Mouse (Mus musculus): ENCODE results near the gene Slc25a1.

Gene Slc25a1

DNA sequence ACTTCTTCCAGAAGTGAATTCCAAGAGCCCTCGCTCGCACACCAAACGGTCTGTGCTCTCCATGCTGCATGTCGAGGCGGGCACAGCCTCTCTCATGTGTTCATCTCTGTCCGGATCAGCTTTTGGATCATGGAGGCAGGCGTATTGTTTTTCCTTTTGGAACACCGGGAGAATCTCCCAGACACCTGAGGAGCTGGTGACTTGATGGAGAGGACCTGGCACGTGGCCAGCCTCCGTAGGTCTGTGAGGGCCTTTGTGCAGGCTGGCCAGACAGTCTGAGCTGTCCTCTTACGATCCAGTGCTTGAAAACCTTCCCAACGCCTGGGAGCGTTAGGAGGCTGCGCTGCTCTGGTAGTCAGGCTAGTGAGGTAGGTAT is 5.9 kb downstream of the Slc25a1 start:
- in situ Hi-C loops (cut with MboI, MseI), result no loop called here

DNA sequence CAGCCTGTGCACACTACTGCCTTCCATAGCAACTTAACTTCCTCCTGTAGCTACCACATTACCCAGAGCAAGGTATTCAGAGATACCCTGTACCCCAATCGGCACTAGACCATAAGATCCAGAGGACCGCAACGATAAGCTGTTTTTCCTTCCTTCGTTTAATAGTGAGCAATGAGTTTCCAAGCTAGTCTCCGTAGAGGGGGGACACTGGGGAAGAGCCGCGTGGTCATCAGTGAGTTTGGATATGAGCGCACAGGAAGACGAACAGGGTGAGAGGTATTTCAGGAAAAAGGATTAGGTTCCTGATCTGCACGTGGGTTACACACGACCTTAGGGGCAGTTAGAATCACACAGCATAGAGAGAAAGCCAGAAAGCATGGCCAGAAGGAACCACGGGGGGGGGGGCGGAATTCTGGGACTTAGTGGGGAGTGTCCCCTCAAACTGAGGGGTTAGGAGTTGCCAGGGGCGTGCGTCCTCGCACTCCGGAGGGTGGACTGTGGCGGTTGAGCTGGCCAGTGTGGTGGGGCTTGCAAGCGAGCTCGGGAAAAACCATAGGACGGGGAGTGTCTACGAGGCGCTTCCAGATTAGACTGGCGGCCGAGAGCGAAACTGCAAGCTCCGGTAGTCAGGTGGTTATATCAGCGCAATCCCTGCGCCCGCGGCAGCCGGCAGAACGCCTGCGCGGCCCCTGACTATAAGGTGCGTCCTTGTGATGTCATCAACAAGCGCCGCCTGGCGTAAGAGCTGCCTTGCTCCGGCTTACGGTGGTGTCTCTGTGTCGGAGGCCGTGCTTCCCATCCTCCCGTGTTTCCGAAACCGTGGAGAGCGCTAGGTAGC is 6.5 kb downstream of the Slc25a1 start:
- in situ Hi-C loops (cut with MboI, MseI), result no loop called here

DNA sequence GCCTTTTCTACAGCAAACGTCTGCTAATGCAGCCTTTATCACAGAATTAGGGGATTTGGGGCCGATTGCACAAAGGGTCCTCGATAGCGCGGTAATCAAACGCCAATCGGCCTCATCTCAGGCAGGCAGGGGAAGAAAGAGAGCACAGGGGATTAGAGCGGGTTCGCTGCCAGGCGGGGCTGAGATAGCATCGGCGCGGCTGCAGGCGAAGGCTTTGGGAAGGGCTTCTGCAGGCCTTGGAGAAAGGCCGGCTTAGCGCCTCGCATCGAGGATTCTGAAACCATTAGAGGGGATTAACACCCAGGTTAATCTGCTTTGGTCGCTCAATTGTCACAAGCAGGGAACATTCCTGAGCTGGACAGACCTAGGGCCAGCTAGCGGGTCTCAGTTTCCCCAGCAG is 7.4 kb downstream of the Slc25a1 start:
- in situ Hi-C loops (cut with MboI, MseI), result no loop called here

DNA sequence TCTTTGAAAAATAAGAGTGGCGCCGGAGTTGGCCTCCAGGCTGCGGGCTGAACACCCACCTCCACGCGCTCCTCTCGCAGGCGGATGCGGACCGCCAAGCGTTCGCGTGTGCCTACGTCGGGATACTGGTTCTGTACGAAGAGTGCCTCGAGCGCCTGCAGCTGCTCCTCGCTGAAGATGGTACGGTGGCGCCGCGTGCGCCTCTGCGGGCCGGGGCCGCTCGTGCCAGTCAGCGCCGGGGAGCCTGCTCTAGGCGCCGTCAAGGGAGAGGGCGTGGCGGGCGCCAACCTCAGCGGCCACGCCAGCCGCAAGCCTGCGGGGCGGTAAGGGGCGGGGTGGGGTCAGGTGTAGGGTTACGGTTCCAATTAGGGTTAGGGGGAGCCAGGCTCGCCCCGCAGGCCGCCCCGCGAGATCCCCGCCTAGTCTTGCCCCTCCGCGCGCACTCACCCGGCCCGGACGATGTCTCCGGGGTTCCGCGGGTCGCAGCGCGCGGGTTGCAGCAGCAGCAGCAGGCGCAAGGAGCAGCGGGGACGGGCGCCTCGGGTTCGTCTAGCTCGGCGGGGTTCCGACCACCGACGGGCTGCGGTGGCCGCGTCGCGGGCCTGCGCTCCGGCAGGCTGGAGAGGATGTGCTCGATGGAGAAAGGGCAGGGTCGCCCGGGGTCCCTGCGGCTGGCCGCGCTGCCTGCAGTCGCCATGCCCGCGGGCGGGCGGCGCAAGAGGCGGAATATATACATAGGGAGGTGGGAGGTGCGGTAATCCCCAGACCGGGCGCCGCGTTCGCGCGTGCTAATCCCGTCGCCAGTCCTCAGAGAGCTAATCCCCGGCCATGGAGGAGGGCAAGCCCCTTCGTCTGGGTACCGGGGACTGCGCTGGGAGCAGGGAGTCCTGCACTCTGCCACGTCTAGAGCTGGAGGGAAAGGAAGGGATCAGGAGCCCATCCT is 13.4 kb downstream of the Slc25a1 start, which contains the start of gene Gsc2:
Gsc2 (minus strand) TSS at position 753 of the 943 bp plus-strand sequence.
- in situ Hi-C loops (cut with MboI, MseI), result loop anchor here in 1 of 2 experiments (5.0 kb wide), 1 partner anchor 707 kb away; the partner anchor contains the start of gene Rimbp3

DNA sequence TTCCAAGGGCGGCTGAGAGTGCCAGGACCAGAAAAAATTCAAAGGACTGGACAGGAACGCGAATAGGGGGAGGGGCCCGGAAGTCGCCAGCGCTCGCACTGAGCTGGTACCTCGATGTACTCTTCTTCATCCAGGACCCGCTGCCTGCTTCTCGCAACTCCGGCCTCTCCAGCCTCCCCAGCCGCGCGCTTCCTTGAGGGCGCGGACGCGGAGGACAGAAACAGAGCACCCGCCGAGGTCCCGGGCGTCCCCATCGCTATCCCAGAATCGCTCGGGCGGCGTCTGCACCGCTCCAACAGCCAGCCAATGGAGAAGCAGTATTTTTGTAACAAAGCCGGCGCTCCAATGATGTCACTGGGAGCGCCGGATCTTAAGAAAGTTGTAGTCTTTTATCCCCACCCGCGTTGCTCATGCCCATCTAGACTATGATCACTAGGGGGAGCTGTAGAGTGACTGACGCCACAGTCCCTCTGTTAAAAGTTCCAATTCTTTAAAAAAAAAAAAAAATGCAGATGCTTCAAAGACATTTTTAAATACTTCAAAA is 16.9 kb downstream of the Slc25a1 start, which contains the start of gene Ess2:
Ess2 (minus strand) TSS at position 297 of the 544 bp plus-strand sequence.
- in situ Hi-C loops (cut with MboI, MseI), result loop anchor here in 1 of 2 experiments (5.0 kb wide), 1 partner anchor 704 kb away; the partner anchor contains the start of gene Rimbp3

DNA sequence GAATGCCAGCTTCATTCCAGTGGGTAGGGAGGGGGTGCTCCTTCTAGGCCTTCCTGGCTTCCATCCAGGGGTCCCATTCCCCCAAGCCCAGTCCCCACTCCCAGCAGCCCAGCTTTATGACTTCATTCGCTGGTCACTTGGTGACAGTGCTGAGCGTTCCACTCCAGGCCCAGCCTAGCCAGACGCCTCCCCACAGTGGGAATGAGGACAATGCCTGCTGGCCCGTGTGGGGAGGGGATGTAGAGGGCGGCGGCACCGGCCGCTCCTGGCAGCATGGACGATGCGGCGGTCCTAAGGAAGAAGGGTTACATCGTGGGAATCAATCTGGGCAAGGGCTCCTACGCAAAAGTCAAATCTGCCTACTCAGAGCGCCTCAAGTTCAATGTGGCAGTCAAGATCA is 29.6 kb downstream of the Slc25a1 start, which contains the start of the genes Dgcr2 and Tssk2:
Dgcr2 (minus strand) TSS at position 101 of the 400 bp plus-strand sequence.
Tssk2 (plus strand) TSS at position 176 of the 400 bp plus-strand sequence.
- in situ Hi-C loops (cut with MboI, MseI), result no loop called here

DNA sequence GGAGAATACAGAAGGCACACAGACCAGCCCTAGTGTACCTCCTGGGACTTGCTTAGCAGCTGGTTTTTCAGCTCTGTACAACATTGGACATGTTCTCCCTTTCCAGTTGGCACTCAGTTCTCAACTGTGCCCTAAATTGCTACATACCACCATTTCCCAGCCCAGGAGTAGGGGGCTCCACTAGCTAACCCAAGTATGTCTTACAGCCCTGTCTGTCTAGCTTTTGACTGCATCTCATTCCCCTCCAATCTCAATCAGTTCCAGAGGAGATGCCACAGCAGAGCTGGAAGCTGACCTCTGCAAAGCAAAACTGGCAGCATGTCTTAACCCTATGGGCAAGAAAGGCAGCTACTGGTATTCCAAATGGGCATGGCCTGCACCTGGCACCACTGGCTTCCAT is 31.9 kb downstream of the Slc25a1 start:
- in situ Hi-C loops (cut with MboI, MseI), result no loop called here

DNA sequence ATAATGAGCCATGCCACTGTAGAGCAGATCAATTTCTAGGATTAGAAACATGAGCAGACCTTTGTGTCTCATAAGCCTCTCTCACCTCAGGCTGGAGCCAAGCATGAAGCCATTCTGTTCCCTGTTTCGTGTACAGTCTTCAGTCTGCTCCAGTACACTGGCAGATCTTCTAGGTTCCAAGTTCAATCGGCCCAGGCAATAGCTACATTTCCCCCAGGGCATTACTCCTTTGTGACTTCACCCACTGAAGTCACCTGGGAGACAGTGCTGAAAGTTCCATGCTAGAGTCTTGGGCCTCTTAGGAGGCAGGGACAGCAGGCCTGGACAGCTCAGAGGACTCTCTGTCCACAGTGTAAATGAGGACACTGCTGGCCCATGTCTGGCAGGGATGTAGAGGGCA is 34.1 kb downstream of the Slc25a1 start, which contains the start of gene Tssk1:
Tssk1 (plus strand) TSS at position 301 of the 400 bp plus-strand sequence.
- in situ Hi-C loops (cut with MboI, MseI), result no loop called here

DNA sequence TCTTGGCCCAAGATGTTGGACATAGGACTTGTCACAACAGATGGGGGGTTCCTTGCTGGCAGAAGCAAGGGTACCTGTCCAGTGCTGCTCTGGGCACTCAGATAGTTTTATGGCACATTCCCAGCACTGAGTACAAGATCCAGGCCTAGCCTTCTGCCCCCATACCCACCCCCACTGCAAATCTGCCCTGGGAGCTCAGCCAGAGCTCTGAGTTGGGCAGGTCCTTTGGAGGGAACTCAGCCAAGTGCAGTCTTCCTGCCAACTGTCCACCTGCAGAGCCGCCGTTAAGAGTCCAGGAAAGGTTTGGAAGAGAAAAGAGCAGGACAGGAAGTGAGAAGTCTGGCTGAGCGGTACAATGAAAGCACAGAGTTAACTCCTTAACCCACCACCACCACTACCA is 35.4 kb downstream of the Slc25a1 start:
- in situ Hi-C loops (cut with MboI, MseI), result no loop called here

DNA sequence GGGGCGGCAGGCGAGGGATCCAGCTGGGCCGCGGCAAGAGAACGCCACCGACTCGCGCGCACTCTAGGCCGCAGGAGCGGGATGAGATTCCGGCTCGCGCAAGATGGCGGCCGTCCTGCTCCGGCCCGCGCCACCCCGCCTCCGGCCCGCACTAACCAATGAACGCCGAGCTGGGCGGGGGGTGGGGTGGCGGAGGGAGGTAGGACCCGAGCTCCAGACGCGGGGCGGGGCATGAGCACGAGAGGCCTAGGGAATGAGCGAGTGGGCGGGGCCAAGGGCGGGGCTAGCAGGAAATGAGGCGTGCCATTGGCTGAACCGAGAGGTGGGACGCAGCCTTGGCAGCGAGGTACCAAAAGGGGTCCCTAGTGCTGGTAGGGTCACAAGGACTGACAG is 36.5 kb downstream of the Slc25a1 start, which contains the start of gene Gm20518:
Gm20518 (minus strand) TSS at position 105 of the 393 bp plus-strand sequence.
- in situ Hi-C loops (cut with MboI, MseI), result no loop called here

DNA sequence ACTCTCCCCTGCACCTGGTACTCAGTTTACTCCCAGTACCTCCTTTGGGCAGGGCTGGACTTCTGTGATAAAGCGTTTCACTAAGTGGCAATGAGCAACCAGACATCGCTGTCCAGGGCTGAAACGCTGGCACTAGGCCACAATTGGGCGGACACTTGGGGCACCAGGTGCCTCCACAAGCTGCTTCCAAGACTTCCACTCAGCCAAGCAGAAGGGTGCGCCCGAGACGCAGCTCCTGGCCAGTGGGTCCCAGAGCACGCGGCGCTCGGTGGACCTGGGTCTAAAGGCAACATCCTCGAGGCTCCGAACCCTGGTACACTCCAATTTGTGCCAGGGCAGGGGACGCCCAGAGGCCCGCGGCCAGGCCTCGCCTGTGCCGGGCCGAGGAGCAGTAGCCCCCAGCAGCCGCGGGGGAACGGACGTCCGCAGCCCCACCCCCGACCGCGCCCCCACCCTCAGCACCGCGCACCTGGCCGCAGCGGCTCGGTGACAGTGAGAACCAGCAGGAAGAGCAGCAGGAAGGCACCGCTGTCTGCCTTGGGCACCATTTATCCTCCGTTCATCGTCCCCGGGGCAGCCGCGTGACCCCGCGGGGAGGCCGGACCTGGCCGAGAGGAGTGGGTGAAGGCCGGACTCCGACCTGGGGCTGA is 37.0 kb downstream of the Slc25a1 start:
- in situ Hi-C loops (cut with MboI, MseI), result no loop called here

DNA sequence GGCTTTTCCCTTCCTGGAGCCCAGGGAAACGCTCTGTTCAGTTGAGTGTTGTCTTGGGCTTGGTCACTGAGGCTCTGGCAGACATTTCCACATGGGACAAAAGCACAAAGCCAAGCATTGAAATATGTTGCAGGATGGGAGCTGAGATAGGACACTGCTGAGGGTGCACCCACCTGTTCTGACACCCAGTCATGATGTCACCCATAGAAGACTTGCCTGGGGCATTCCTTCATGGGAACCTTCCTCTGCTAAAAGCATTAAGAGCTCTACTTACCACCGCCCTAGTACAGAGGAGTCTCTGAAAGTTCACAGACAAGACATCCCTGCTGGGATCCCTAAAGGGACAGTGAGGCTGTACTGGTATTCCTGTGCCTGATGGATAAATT is 37.7 kb downstream of the Slc25a1 start:
- in situ Hi-C loops (cut with MboI, MseI), result no loop called here

DNA sequence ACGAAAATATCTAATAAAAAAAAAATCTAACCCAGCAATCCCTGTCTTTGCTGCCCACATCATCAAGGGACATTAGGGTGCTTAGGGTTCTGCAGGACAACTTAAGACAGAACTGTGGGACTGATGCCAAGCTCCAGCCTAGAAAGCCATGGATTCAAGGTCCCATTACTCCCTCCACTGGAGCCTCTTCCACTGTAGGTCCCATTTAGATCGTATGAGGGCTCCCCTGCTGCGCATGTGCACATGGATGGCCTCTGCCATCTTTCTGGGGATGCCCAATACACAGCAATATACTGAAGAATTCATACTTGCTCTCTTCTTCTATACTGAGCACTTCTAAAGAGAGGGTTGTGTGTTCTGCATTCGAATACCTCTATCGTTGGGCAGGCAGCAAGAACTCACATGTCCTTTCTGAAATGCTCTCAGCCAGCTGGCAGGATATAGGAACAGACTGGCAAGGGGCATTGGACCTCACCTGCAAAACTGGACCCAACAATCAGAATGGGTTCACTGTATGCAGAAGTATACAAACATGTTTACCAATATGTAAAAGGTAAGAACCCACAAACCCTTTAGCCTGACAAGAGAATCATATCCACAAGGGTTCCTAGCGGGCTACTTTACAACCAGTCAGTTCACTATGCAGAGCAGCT is 38.2 kb downstream of the Slc25a1 start:
- in situ Hi-C loops (cut with MboI, MseI), result no loop called here

DNA sequence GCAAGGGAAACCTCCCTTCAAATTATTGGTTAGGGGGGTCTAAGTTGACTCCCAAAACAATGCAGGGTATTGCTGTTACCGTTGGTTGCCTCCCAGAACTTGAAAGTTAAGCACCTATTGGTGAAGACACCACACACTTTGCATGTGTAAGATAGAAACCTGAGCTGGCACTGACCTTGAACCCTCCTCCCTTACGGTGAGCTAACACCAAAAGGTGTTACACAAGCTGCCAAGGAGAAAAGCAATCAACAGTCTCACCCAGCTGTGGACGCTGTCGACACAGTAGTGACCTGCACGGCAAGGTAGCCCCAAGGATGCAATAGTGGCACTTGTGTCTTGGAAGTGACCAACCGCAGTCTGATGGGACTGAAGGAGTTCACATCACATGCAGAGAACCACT is 43.9 kb downstream of the Slc25a1 start:
- in situ Hi-C loops (cut with MboI, MseI), result no loop called here

DNA sequence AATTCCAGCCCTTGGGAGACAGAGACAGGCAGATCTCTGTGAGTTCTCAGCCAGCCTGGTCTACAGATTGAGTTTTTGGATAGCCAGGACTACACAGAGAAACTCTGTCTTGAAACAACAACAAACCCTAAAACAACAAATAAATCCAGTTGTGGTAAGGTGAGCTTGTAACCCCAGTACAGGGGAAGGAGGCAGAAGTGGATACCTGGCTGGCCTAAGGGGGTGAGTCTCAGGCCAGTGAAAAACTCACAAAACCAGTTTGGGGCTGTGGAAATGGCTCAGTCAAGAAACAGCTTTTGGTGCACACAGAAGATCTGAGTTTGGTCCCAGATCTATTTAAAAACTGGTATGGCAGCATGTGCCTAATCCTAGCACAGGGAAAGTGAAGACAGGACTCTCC is 45.8 kb downstream of the Slc25a1 start:
- in situ Hi-C loops (cut with MboI, MseI), result no loop called here

DNA sequence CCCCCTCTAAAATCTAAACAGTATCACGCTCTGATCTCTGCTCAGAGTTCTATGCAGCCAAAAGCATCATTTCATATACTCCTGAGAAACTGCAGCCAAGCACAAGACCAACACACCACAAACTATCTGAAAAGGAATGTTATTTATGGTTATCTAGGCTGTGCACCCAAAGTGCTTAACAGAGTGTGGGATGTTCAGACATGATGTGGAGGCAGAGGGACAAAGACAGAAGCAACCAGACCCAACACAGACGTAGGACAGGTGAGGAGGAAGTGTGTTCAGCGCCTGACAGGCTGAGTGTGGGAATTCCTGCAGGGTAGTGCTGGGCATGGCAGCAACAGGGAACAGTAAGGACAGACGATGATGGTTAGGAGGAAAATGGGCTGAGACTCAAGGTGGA is 48.4 kb downstream of the Slc25a1 start:
- in situ Hi-C loops (cut with MboI, MseI), result no loop called here

DNA sequence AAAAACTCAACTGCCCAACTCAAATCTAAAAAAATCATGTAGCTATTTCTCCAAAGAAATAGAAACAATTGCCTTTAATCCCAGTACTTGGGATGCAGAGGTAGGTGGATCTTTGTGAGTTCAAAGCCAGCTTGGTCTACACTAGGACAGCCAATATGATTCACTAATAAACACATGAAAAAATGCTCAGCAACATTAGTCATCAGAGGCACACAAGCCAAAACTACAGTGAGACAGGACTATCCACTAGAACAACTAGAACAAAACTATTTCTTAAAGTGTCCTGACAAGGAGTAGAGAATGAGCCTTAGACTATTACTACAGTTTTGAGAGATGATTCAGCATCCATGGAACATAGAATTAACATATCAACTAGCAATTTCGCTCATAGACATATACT is 51.9 kb downstream of the Slc25a1 start:
- in situ Hi-C loops (cut with MboI, MseI), result no loop called here
